Mouse (Mus musculus) lung, embryonic 15.5 days (tissue): Measurements from ENCODE around the gene Fam234b. TPM values are rescaled to one million over a fixed set of nuclear protein-coding genes. Genes with fewer than 3 reads are reported as not detected.

Source experiments
- ATAC-seq: fragments of 200-750 bp; cut with Nextera tagmentation; 2 replicates; pipeline ENCODE4 v1.8.0; 2017; ENCODE audit warnings: moderate number of reproducible peaks, borderline replicate concordance; ENCODE audit not compliant: low FRiP score, low TSS enrichment; ENCODE audit errors: extremely low read depth
- H3K27ac ChIP-seq: fragments of 300-500 bp; sonication (generic); 2 replicates; pipeline ENCODE4 v1.5.1; 2015; ENCODE audit warnings: moderate library complexity, mild to moderate bottlenecking, inconsistent platforms
- H3K27me3 ChIP-seq: fragments of 300-500 bp; sonication (generic); 2 replicates; pipeline ENCODE4 v1.6.1; 2015; ENCODE audit warnings: inconsistent platforms
- H3K36me3 ChIP-seq: fragments of 300-500 bp; sonication (generic); 2 replicates; pipeline ENCODE4 v1.6.1; 2015; ENCODE audit warnings: inconsistent platforms
- H3K4me1 ChIP-seq: fragments of 300-500 bp; sonication (generic); 2 replicates; pipeline ENCODE4 v1.6.1; 2015; ENCODE audit warnings: inconsistent platforms
- H3K4me2 ChIP-seq: fragments of 300-500 bp; sonication (generic); 2 replicates; pipeline ENCODE4 v1.6.1; 2015; ENCODE audit warnings: inconsistent platforms, mild to moderate bottlenecking, moderate library complexity
- H3K4me3 ChIP-seq: fragments of 300-500 bp; sonication (generic); 2 replicates; pipeline ENCODE4 v1.5.1; 2015; ENCODE audit warnings: mild to moderate bottlenecking, inconsistent platforms
- H3K9ac ChIP-seq: fragments of 300-500 bp; sonication (generic); 2 replicates; pipeline ENCODE4 v1.6.1; 2015; ENCODE audit warnings: inconsistent platforms
- H3K9me3 ChIP-seq: fragments of 300-500 bp; sonication (generic); 2 replicates; pipeline ENCODE4 v1.6.1; 2016; ENCODE audit warnings: inconsistent platforms
- WGBS: fragments of 180-500 bp; shearing (Covaris S2); methylation state at CpG from one replicate; pipeline ENCODE4 v1.1.7; 2015; 5-methylcytosine and 5-hydroxymethylcytosine counted together
- polyA plus RNA-seq: library from polyadenylated mRNA; unstranded; fragments of >200 nt; fragmentation: Nextera tagmentation; extraction: Ambion mirVana; gene quantifications from 2 replicates; pipeline ENCODE4 v1.2.1, GENCODE M21; 2015

Gene Fam234b
- polyA plus RNA-seq, 1 experiment from 2014 or later = 23.3 TPM

DNA sequence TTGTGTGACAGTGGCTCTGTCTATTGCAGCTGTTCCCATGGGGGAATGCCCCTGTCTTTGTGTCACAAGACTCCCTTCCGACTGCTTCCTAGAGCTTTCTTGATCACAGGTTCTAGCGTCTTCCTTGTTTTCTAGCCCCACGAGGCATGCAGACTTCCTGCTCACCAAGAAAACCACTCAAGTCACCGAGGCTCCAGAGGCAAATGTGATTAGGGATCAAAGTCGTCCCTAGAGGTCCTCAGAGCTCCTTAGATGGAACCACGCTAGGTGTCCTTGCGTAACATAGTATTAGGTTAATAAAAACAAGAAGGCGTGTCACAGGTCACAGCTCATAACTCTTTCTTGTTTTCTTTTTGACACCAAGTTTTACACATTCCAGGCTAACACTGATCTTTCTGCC lies 13.8 kb upstream of the Fam234b start:
- Histone ChIP-seq H3K9ac (no peak overlapping the region), H3K4me2 (no peak overlapping the region), H3K27me3 (no peaks in the 10 kb centered on the region), H3K36me3 (no peaks in the 10 kb centered on the region), H3K27ac (no peak overlapping the region), H3K4me1 (no peaks in the 10 kb centered on the region), H3K9me3 (no peaks in the 10 kb centered on the region), H3K4me3 (no peak overlapping the region)
- WGBS = 31% methylated on average over 8 of the region's 8 CpGs
- no peak for ATAC-seq

DNA sequence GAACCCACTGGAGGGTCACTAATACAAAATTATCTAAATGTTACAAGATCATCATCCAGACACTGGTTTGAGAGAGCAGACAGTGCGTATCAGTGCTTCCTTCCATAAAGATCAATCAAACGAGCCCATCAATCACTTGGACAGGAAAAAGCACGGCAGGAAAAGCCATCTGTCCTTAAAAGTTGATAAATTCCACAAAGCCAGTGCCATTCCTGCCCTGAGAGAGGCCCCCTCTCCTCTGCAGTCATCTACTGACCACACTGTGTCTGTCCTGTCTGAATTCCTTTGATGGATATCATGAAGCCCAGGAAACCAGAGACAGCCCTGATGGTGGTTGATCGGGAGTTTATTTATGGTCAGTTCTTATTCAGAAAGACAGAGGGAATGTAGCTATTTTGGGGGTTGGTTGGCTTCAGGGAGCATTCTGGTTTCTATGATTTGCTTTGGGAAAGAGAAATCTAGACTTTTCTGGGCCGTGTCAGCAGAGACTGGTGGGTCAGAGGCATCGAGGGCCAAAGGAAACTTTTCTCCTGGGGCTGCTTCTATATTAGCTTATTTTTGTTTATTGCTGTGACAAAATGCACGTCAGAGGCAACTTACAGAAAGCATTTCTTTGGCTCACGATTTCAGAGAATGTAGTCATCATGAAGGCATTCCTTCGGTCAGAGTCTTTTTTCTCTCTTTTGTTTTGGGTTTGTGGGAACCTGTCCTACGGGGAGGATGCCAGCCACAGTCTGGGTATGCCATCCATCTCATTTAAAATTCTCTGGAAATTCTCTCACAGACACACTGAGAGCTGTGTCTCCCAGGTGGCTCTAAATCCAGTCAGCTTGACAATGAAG lies 10.5 kb upstream of the Fam234b start:
- Histone ChIP-seq H3K9ac (no peak overlapping the region), H3K36me3 (no peaks in the 10 kb centered on the region), H3K27ac (no peak overlapping the region), H3K27me3 (no peaks in the 10 kb centered on the region), H3K4me3 (no peak overlapping the region), H3K9me3 (no peaks in the 10 kb centered on the region), H3K4me2 (no peak overlapping the region), H3K4me1 (no peaks in the 10 kb centered on the region)
- 43% methylated on average over 10 of the region's 10 CpGs for WGBS
- no peak for ATAC-seq

DNA sequence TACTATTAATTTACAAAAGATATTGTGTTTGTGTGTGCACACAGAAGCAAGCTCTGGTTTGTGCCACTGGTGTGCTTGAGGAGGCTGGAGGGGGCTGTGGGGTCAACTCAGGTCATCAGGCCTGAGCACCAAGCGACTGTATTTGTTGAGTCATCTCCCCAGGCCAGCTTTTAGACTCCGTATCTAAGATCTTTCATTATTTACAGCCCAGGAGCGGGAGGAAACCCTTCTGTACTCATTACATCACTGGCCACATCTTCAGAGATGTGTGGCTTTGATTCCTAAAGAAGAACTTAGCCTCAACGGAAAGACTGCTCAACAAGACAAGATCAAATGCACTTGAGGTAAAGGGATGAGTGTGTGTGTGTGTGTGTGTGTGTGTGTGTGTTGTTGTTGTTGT lies 9.1 kb upstream of the Fam234b start:
- Histone ChIP-seq H3K9me3 (no peaks in the 10 kb centered on the region), H3K4me2 (no peak overlapping the region), H3K4me1 (no peaks in the 10 kb centered on the region), H3K36me3 (no peaks in the 10 kb centered on the region), H3K9ac (no peak overlapping the region), H3K4me3 (no peak overlapping the region), H3K27ac (no peak overlapping the region), H3K27me3 (no peaks in the 10 kb centered on the region)
- ATAC-seq = no peak
- 53% methylated on average over 4 of the region's 4 CpGs for WGBS

GRCm38 (mm10) chr6:135190122-135190521 lies 7.7 kb upstream of the Fam234b start:
- H3K9ac ChIP-seq = no peak overlapping the region
- no peak overlapping the region for H3K4me2 ChIP-seq
- no peaks in the 10 kb centered on the region for H3K9me3 ChIP-seq

DNA sequence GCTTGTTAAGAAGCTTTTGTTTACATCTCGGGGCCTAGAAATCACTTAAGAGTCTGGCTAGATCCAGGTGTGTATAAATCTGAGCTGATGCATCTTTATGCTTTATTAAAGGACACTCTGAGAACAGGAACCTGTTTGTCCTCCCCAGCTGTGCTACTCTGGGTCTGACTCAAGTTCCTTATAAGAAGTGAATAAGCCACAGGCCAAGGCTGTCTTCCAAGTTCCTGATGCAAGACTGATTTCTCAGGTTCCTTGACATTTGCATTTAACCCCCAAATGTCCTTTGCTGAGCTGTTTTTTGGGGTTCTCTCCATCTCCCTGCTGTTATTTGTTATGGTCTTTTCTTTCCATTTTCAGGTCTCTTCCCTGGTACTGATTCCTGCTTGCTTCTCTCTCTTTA lies 5.9 kb upstream of the Fam234b start:
- H3K4me3 ChIP-seq = no peak overlapping the region
- H3K27ac ChIP-seq = no peak overlapping the region
- H3K4me1 ChIP-seq = no peaks in the 10 kb centered on the region
- no peaks in the 10 kb centered on the region for H3K36me3 ChIP-seq
- no peak overlapping the region for H3K9ac ChIP-seq
- H3K9me3 ChIP-seq = no peaks in the 10 kb centered on the region
- no peak for ATAC-seq
- no peaks in the 10 kb centered on the region for H3K27me3 ChIP-seq
- WGBS = 84% methylated on average over 1 of the region's 1 CpGs
- no peak overlapping the region for H3K4me2 ChIP-seq

More at GRCm38 (mm10) chr6:135190122-135190521, 7.7 kb upstream of the Fam234b start:
- Histone ChIP-seq H3K27ac (no peak overlapping the region), H3K4me1 (no peaks in the 10 kb centered on the region), H3K36me3 (no peaks in the 10 kb centered on the region), H3K27me3 (no peaks in the 10 kb centered on the region), H3K4me3 (no peak overlapping the region)
- WGBS = 65% methylated on average over 6 of the region's 6 CpGs
- ATAC-seq = no peak

- Histone ChIP-seq H3K27me3 (no peaks in the 10 kb centered on the region), H3K27ac (no peak overlapping the region), H3K9me3 (no peaks in the 10 kb centered on the region), H3K4me2 (no peak overlapping the region), H3K4me3 (no peak overlapping the region), H3K9ac (no peak overlapping the region), H3K36me3 (no peaks in the 10 kb centered on the region), H3K4me1 (peaks cover 3% of the 10 kb centered on the region; the same call in 1 of the 2 replicates)
- ATAC-seq = no peak
- 80% methylated on average over 8 of the region's 8 CpGs for WGBS
Measured at GRCm38 (mm10) chr6:135192993-135193392, 4.8 kb upstream of the Fam234b start.

DNA sequence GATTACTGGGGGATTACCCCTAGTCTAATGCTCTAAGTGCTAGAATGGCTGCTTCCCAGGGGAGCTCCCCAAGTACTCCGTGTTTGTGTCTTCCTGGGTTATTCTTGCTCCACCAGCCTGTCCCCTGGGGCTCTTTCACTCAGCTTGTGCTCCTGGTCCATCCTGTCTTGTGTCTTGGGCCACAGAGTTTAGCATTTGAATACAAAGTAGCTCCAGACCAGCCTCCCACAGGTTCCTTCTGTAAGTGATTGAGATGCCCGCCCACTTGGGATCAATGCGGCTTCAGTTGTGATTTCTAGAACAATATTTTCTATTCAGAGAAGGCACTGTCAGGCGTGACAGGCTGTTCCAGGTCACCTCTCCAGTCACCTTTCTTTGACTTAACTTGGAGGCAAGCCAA lies 4.0 kb upstream of the Fam234b start:
- no peak for ATAC-seq
- WGBS = 56% methylated on average over 4 of the region's 4 CpGs
- no peaks in the 10 kb centered on the region for H3K27me3 ChIP-seq
- H3K36me3 ChIP-seq = no peaks in the 10 kb centered on the region
- peaks cover 7% of the 10 kb centered on the region for H3K4me1 ChIP-seq
- H3K9me3 ChIP-seq = no peaks in the 10 kb centered on the region
- no peak overlapping the region for H3K9ac ChIP-seq
- no peak overlapping the region for H3K4me3 ChIP-seq
- no peak overlapping the region for H3K4me2 ChIP-seq
- H3K27ac ChIP-seq = no peak overlapping the region

- Histone ChIP-seq H3K27ac (no peak overlapping the region), H3K27me3 (no peaks in the 10 kb centered on the region), H3K4me1 (peaks cover 10% of the 10 kb centered on the region), H3K9me3 (no peaks in the 10 kb centered on the region), H3K9ac (no peak overlapping the region), H3K4me3 (no peak overlapping the region), H3K36me3 (no peaks in the 10 kb centered on the region), H3K4me2 (no peak overlapping the region)
- WGBS = 57% methylated on average over 4 of the region's 4 CpGs
- no peak for ATAC-seq
Measured at GRCm38 (mm10) chr6:135194907-135195306, 2.9 kb upstream of the Fam234b start.

DNA sequence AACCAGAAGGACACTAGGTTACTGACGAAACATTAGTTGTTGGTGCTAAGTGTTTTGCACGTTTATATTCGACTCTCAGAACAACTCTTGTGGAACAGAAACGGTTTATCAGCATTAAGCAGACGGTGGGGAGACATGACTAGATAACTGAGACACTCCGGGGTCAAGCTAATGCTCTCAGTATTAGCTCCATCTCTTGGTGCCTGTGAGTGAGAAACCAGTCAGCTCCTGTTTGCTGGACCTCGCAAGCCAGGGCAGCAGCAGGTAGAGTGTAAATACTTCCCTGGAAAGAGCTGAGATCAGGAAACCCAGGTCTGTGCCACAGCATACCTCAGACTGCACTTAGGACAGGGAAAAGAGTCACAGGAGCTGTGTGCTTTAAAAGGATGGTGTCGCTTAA lies 1.1 kb upstream of the Fam234b start:
- Histone ChIP-seq H3K36me3 (no peaks in the 10 kb centered on the region), H3K27me3 (no peaks in the 10 kb centered on the region), H3K27ac (no peak overlapping the region), H3K4me2 (no peak overlapping the region), H3K9me3 (no peaks in the 10 kb centered on the region), H3K9ac (no peak overlapping the region), H3K4me1 (peaks cover 18% of the 10 kb centered on the region), H3K4me3 (no peak overlapping the region)
- no peak for ATAC-seq
- 43% methylated on average over 8 of the region's 8 CpGs for WGBS

- no peak for ATAC-seq
- Histone ChIP-seq H3K27me3 (no peaks in the 10 kb centered on the region), H3K4me1 (peaks cover 18% of the 10 kb centered on the region), H3K9me3 (no peaks in the 10 kb centered on the region), H3K9ac (peak overlapping the region; percentile 75), H3K4me3 (peak overlapping the region; percentile 89), H3K4me2 (peak overlapping the region; percentile 81), H3K36me3 (no peaks in the 10 kb centered on the region), H3K27ac (no peak overlapping the region)
- WGBS = 4% methylated on average over 7 of the region's 7 CpGs
Measured at GRCm38 (mm10) chr6:135197446-135197845, 331 bp upstream of the Fam234b start.

DNA sequence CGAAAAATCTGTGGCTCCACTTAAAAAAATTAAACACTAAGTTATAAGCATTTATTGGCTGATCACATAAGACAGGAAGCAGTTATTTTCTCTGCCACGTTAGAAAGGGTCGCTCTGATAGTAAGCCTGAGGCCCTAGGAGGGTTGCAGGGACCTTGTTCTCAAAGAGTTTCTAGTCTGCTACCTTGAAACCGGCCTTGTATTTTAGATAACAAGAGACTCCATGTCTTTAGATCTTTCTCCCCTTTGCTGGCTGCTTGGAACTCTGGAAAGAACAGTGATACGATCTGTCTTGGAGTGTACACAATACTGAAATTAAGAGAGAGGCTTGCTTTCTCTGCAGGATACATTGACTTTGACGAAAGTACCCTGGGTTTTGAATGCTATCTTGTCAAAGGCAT lies 949 bp downstream of the Fam234b start:
- no peak for ATAC-seq
- Histone ChIP-seq H3K9ac (no peak overlapping the region), H3K27me3 (no peaks in the 10 kb centered on the region), H3K9me3 (no peaks in the 10 kb centered on the region), H3K27ac (no peak overlapping the region), H3K4me1 (peaks cover 18% of the 10 kb centered on the region), H3K4me3 (peak overlapping the region; percentile 89), H3K36me3 (no peaks in the 10 kb centered on the region), H3K4me2 (peak overlapping the region; percentile 81)
- WGBS = 38% methylated on average over 6 of the region's 6 CpGs

DNA sequence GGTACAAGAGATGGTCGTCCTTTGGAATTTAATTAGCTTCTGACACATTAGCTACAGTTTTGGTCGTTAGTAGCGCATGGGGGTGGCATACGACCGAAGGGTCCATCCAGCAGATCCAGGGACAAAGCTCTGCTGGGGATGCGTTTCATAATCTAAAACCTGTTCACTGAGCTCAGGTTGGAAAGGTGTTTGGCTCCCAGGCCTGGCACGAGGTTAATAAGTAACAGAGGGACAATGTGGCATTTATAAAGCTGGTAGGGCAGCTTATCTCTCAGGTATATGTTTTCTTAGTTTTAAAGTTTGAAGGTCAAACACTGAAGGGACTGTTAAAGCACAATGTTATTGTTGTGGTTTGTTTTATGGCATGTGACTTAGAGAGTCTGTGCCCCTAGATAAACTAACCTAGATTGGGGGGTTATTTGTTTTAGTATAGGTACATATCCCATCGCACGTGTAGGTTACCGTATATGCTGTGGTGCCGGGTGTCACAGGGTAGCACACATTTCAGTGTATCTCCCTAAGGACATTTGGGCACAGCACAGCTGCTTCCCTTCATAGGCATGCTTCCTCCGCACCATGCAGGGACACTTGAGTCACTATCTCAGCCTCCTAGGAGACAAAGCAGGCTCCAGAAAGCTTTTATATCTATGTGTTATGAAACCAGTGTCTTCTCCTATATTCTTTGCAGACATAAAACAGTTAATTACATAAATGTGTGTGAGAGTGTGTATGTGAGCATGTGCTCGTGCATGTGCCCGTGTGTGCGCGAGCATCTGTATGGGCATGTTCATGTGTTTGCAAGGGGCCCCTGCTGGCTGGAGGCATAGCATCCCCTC lies 2.6 kb downstream of the Fam234b start:
- H3K27ac ChIP-seq = peak overlapping the region; percentile 21; the same call in 1 of the 2 replicates
- no peaks in the 10 kb centered on the region for H3K27me3 ChIP-seq
- 57% methylated on average over 16 of the region's 16 CpGs for WGBS
- no peak overlapping the region for H3K4me3 ChIP-seq
- no peak overlapping the region for H3K9ac ChIP-seq
- H3K9me3 ChIP-seq = no peaks in the 10 kb centered on the region
- ATAC-seq = no peak
- H3K4me2 ChIP-seq = peak overlapping the region; percentile 22; the same call in 1 of the 2 replicates
- H3K36me3 ChIP-seq = no peaks in the 10 kb centered on the region
- peaks cover 18% of the 10 kb centered on the region for H3K4me1 ChIP-seq
